Mouse (Mus musculus) gonadal fat pad, adult 2 months (tissue): ENCODE results near the gene Tsc1. TPM values are rescaled to one million over a fixed set of nuclear protein-coding genes. Genes with fewer than 3 reads are reported as not detected.

Source experiments
- DNase-seq: peaks from one replicate; pipeline ENCODE4 v3.0.0-alpha.2; 2012; ENCODE audit warnings: low read depth
- polyA plus RNA-seq: library from polyadenylated mRNA; depleted of rRNA; stranded (reverse); fragments of >200 nt; gene quantifications from 2 replicates; pipeline ENCODE4 v1.2.3, GENCODE M21; 2012

Gene Tsc1
- polyA plus RNA-seq, 1 experiment = 28.7 TPM

- DNase-seq = no peak
Measured at GRCm38 (mm10) chr2:28650526-28650925, 9.5 kb downstream of the Tsc1 start.

DNA sequence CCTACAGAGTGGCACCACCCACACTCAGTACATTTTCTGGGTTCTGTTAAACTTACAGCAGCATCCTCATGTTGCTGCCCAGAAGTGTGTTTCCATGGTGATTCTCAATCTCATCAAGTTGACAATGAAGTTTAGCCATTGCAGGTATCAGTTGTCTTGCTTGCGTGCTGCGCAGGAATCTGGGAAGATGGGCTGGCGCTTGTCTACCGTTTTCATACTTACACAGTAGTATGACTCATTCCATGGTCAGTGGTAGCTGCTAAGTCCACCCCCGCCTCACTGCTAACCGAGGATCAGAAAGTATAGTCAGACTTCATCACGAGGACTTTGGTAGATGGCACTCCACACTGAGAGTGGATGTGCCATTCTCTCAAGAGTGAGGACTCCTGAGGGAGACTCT is 12.3 kb downstream of the Tsc1 start:
- DNase-seq = no peak

DNA sequence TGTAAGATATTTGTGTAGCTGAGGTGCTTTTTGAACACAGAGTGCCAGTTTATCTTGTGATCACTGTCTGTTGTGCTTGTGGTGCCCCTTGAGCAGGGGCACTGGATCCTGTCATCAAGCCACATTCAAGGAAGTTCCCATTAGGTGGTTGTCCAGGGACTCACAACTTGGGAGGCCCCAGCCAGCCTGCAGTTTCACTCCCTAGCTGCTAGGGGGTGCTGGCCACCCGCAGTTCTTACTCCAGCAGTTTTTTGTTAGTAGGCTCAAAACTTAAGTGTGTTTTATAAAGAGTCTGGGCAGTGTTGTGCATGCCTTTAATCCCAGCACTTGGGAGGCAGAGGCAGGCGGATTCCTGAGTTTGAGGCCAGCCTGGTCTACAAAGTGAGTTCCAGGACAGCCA is 13.3 kb downstream of the Tsc1 start:
- DNase-seq = no peak

DNA sequence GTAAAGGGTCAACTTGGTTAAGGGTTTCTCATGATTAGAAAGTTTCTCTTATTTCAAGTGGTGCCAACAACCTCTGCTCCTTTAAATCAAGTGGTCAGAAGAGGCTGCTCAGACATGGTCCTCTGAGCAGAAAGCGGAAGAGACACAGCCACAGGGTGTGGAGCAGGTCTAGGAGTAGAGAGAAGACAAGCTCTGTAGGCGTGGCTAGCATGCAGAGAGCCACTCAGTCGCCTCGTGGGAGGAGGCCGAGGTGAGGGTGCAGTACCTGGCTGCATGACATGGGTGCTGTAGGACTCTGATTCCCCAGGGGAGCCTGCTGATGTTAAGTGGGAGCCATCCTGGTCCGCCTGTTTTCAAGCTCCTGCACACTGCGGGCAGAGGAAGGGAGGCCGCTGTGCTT is 15.2 kb downstream of the Tsc1 start:
- DNase-seq = no peak

GRCm38 (mm10) chr2:28662891-28663290 is 21.9 kb downstream of the Tsc1 start:
- DNase-seq = no peak

DNA sequence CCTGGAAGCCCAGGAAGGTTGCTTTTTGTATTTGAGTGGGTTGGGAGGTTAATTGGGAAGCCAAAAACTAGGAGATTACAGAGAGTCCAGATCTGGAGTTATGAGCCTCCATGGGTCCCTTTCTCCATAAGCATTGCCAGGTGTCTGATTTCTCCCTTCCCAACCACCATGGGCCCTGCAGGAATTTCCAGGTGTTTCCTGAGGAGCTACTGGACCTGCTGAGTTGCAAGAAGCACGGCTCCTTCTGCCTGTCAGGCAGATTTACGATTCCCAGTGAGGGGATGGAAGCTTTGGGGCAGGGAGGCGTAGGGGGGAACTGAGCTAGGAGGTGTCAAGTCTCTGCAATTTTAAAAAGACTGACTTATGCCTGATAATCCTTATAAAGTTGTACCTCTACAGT is 24.8 kb downstream of the Tsc1 start:
- DNase-seq = no peak

GRCm38 (mm10) chr2:28671438-28671837 is 30.4 kb downstream of the Tsc1 start:
- DNase-seq = no peak

GRCm38 (mm10) chr2:28676005-28676404 is 35.0 kb downstream of the Tsc1 start:
- DNase-seq = no peak

- DNase-seq = no peak
Measured at GRCm38 (mm10) chr2:28680710-28681109, 39.7 kb downstream of the Tsc1 start.

GRCm38 (mm10) chr2:28681718-28682117 is 40.7 kb downstream of the Tsc1 start:
- DNase-seq = no peak

DNA sequence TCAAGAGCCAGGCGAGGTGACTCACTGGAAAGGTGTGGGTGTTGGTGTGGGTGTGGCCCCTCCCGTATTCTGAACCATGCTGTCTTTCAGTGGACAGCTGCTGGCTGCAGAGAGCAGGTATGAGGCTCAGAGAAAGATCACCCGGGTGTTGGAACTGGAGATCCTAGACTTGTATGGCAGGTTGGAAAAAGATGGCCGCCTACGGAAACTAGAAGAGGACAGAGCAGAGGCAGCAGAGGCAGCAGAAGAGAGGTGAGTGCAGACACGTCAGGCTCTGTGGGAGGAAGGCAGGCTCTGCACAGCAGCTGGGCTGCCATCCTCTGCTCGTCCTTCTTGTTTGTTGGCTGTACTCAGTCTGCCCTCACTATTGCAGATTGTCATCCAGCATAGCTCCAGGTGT is 44.9 kb downstream of the Tsc1 start:
- DNase-seq = no peak

- DNase-seq = no peak
Measured at GRCm38 (mm10) chr2:28688431-28688830, 47.4 kb downstream of the Tsc1 start.

DNA sequence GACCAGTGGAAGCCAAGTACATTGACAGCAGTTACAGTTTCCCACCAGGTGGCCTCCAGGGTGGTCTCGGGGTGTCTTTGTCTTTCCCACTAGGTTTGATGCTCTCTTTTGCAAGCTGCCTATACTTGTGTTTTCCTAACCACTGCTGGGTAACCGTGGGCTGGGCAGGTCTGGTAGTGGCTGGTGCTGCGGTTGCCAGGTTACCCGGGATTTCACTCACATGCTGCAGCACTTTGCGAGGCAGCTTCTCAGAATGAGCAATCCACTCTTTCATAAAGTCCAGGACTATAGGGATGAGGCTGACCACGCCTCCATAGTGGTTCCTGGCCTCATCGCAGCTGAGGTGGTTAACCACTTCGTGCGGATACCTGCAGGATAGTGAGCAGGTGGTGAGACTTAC is 51.7 kb downstream of the Tsc1 start:
- no peak for DNase-seq

GRCm38 (mm10) chr2:28698566-28698965 is 57.5 kb downstream of the Tsc1 start:
- no peak for DNase-seq

DNA sequence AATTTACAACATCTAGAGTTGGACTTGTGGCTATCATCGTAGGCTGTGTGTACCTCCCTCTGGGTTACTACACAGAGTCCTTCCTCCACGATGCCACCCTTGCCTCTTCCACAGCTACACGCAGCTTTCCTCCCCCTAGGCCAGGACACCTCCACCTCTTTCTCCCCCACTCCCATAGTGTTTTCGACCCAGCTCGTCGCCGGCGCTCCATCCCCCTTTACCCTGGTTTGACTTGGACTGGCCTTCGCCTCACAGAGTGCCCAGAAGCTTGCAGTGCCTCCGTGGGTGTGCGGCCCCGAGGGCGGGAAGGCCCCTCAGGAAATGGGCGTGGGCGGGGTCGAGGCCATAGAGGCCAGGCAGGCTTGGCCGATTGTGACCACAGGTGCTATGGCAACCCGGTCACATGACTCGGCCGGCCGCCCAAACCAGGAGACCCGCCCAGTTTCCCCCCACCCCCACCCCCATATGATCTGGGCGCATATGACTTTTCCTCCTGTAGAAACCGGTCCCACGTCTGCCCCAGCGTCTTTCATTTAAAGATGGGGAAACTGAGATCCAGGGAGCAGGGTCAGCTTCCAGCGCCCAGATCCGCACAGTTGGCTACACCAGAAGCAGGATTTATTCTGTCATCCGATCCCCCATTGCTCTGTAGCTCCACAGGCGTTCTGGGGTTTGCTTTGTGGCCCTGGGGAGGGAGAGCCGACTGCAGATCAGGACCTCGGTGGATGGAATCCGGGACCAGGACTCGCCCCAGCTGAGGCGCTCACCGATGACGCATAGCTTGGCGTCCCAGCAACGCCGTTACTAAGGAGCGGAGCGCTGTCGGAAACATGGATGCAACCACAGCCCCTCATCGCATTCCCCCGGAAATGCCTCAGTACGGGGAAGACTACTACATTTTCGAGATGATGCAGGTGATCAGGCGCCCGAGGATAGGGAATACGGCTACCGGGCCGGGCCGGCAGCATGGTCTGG is 58.6 kb downstream of the Tsc1 start, which contains the start of the genes Spaca9 and Ak8:
Gene Spaca9 (minus strand): TSS at position 367 of the 975 bp plus-strand sequence.
Gene Ak8 (plus strand): TSS at position 804 of the 975 bp plus-strand sequence.
- no peak for DNase-seq

GRCm38 (mm10) chr2:28701646-28702262 is 60.7 kb downstream of the Tsc1 start:
- no peak for DNase-seq

DNA sequence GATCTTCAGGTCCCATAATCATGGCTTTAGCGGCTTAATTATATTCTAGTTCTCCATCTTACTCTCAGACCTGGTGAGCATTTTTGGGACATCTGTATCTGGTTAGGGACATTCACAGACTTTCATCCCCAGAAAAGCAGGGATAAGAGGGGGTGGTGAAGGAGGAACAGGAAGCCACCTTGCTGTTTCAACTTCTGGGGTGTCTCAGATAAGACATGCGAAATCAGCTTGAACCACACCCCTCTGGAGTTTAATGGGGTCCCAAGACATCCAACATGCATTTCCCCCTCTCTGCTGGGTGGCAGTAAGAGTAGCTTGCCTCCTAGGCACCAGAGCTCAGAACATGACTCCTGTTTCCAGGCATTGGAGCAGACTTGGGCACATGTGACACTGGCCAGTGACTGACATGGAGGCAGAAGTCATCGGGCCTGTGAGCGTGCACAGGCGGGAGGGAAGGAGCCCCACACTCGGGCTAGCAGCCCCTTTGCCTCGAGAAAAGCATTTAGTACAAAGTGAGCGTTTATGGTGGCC is 65.1 kb downstream of the Tsc1 start:
- DNase-seq = no peak

DNA sequence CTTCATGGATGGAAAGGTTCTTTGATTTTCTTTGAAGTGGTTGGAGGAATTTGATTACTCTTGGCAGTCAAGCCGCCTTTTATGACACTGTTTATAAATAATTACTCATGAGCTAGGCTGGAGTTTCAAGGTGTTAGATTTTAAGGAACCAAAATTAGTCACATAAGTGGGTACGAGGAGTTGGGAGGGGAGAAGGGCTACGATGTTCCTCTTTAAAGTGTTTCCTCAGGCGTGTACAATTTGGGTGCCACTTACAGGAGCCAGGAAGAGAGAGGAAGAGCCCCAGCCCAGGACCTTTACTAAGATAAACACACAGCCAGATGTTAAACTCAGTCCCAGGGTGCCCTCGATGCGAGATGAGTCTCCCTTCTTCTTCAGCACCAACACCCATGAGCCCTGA is 65.8 kb downstream of the Tsc1 start:
- no peak for DNase-seq

DNA sequence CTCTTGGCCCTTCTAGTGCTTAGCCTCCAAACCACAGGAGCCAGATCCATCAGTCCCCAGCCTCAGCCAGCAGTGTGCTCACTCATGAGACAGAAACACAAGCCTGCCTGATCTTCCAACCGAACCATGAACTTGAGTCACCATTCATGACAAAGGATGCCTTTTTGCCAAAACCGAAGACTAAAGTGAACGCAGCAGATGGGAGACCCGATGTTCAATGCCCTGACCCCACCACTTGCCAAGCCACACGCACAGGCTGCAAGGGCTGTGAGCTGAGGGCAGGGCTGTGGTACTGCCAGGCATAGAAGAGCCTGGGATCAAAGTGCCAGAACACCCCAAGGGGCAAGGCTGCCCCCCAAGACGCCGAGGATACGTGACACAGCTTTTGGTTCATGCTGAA is 72.0 kb downstream of the Tsc1 start:
- DNase-seq = no peak

DNA sequence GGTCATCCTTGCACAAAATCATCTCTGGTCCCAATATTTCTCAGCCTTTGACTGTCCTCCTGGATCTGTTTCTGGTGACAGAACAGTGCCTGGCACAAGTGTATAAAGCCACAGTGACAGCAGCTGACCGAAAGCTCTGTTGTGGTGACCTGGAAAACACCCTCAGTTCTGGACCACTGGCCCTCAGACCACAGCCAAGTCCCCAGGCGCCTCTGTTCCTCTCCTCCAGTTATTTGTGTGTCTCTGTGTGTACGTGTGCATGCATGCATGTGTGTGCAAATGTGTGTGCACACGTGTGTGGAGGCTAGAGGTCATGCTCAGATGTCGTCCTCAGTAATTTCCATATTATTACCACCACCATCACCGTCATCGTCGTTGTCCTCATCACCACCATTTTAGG is 81.4 kb downstream of the Tsc1 start:
- DNase-seq = no peak

- no peak for DNase-seq
Measured at GRCm38 (mm10) chr2:28723912-28724311, 82.9 kb downstream of the Tsc1 start.

DNA sequence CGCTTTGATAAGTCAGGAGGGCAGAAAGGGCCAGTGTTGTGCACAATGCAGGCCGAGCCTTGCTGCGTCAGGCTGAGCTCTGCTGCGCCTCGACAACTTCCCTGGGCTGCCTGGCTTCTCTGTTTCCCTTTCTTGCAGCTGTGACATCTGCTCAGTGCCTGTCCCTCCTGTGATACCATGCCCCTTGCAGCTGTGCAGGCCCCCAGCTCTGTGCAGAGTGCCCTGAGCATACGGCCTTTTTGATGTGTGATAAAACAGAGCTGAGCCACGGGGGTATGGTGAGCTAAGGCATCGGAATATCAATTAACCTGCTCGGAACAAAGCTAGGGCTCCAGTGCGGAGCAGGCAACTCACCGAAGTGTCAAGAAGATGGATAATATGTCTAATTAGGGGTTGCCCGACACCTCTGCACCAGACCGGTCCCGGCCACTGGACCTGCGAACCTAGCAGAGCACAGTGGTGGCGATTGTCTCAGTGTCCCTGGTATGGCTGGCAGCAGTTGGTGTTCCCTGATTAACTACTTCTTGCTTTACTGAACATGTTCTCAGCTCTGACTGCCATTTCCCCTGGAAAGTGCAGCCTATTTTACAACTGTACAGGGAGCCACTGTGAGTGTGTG is 86.9 kb downstream of the Tsc1 start:
- DNase-seq = no peak
